Mouse (Mus musculus) small intestine, adult 2 months (tissue): ENCODE data around the gene Htra3.

Experiments
- CTCF ChIP-seq: fragments of 200-500 bp; IDR thresholded peaks from 2 replicates; pipeline ENCODE4 v1.5.1; 2012; ENCODE audit warnings: low read depth, mild to moderate bottlenecking, control low read depth, inconsistent platforms, low read length, moderate library complexity, mixed read lengths; ENCODE audit not compliant: insufficient replicate concordance, insufficient read length; ENCODE audit errors: extremely low read depth
- POLR2A ChIP-seq: fragments of 200-500 bp; IDR thresholded peaks from 2 replicates; pipeline ENCODE4 v1.6.1; 2012; ENCODE audit warnings: low read depth, mild to moderate bottlenecking, control low read depth, inconsistent platforms, low read length, moderate library complexity

DNA sequence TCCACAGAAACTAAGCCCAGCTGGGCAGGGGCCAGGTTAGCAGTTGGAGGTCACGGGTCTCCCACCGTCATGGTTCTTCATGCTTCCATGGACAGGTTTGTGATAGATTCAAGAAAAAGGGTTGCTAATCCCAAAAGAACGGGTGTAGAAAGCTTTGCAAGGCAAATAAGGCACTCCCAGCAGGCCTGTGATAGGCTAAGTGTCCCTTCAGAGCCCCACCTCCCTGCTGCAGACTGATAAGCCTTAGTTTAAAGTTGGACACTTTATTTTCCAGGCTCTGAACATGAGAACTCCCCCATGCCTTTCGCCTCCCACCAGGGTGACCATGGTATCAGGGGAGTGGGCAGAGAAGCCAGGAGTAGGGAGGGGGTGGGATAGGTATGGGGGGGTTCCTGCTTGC is 35.5 kb downstream of the Htra3 start:
- no peak for TF ChIP-seq CTCF
- TF ChIP-seq POLR2A = no peak
